Mouse (Mus musculus) myocyte (in vitro differentiated cells): ENCODE results near the gene Spon1.

Experiments
- CEBPB ChIP-seq: IDR thresholded peaks from 2 replicates; pipeline ENCODE4 v1.6.1; 2011; ENCODE audit warnings: mild to moderate bottlenecking, moderate library complexity; ENCODE audit not compliant: poor library complexity, insufficient read depth, severe bottlenecking
- E2F4 ChIP-seq: IDR thresholded peaks from one replicate; pipeline ENCODE4 v1.6.1; 2011; ENCODE audit warnings: mild to moderate bottlenecking, control low read depth, moderate library complexity; ENCODE audit not compliant: insufficient read depth
- MAX ChIP-seq: IDR thresholded peaks from one replicate; pipeline ENCODE4 v1.6.1; 2011; ENCODE audit warnings: low read depth, mild to moderate bottlenecking, control low read depth
- MYOD1 ChIP-seq, 3 experiments: IDR thresholded peaks; one replicate each; pipeline ENCODE4 v1.6.1; 2011; ENCODE audit warnings: control low read depth in 2 of 3, low read depth in 2 of 3, mild to moderate bottlenecking in 2 of 3, moderate library complexity in 1 of 3; ENCODE audit not compliant: insufficient read length in 2 of 3, control insufficient read depth in 1 of 3
- MYOG ChIP-seq, 3 experiments: IDR thresholded peaks; one replicate each; pipeline ENCODE4 v1.6.1; 2011; ENCODE audit warnings: control low read depth in 2 of 3, low read depth in 2 of 3, mild to moderate bottlenecking in 2 of 3; ENCODE audit not compliant: insufficient read length in 2 of 3, control insufficient read depth in 1 of 3, insufficient read depth in 1 of 3
- POLR2A ChIP-seq: IDR thresholded peaks from one replicate; pipeline ENCODE4 v1.6.1; 2011; ENCODE audit warnings: low read depth, mild to moderate bottlenecking, control low read depth, moderate library complexity; ENCODE audit not compliant: insufficient read length
- POLR2AphosphoS2 ChIP-seq: IDR thresholded peaks from one replicate; pipeline ENCODE4 v1.6.1; 2011; ENCODE audit warnings: low read depth, control low read depth; ENCODE audit not compliant: insufficient read length
- USF1 ChIP-seq: IDR thresholded peaks from one replicate; pipeline ENCODE4 v1.6.1; 2011; ENCODE audit warnings: low read depth, mild to moderate bottlenecking, control low read depth, moderate library complexity

DNA sequence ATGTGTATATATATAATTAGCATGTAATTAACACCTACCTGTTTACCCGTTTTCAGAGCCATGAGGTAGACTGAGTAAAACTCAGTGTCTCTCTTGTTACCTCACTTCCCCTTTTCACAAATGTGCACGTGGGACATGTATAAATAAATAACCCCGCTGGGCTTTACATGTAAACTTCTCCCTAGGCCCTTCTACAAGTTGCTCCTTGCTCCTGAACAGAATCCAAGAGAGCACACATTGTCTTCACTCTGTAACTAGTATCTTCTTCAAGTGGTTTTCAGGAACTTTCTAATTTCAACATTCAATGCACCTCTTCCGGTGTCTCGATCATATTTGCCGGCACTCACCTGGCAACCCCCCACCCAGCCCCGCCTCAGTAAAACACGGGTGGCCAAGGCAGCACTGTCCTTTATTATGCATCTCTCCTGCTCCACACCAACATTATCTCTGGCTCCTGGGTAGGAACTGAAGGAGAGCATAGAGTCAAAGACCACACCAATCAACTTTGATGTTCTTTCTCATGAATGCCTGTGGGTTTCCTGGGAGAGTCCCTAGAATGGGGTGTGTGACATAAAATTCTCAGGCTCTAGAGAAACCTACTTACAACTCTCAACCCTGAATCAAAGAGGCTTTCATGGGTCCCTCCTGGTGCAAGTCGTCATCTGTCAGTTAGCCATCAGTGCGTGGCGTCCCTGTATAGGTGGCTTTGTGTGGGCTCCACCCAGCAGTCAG, 304.1 kb downstream of the Spon1 start:
- TF ChIP-seq POLR2A (no peak), POLR2AphosphoS2 (no peak), CEBPB (no peak), MYOG (IDR thresholded peaks at IDR 0.05; ENCODE audit: control insufficient read depth in 1 of 3, insufficient read depth in 1 of 3, insufficient read length in 2 of 3, low read depth in 2 of 3) (no peak), MAX (no peak), E2F4 (no peak), USF1 (no peak), MYOD1 (IDR thresholded peaks at IDR 0.05; ENCODE audit: control insufficient read depth in 1 of 3, insufficient read length in 2 of 3, low read depth in 2 of 3) (no peak)
